Mouse (Mus musculus) lung, adult 2 months (tissue): ENCODE data around the gene Abl2. TPM values are rescaled to one million over a fixed set of nuclear protein-coding genes. Genes with fewer than 3 reads are reported as not detected.
A peak's percentile ranks its signal among the peaks of the same experiment; 100 is the strongest.

Source experiments
- DNase-seq: peaks from one replicate; pipeline ENCODE4 v3.0.0; 2022
- H3K4me1 ChIP-seq: fragments of 200-500 bp; 2 replicates; pipeline ENCODE4 v1.6.1; 2011; ENCODE audit warnings: low read length; ENCODE audit not compliant: control insufficient read depth, insufficient read depth
- H3K4me3 ChIP-seq: fragments of 200-500 bp; replicated peaks from 2 replicates; pipeline ENCODE3; 2011; ENCODE audit warnings: low read depth, mild to moderate bottlenecking, control low read depth, low read length; ENCODE audit errors: extremely low read depth
- CTCF ChIP-seq: fragments of 200-500 bp; IDR thresholded peaks from 2 replicates; pipeline ENCODE4 v1.5.1; 2011; ENCODE audit warnings: mild to moderate bottlenecking, low read length, control low read depth; ENCODE audit not compliant: insufficient read depth
- POLR2A ChIP-seq: fragments of 200-500 bp; IDR thresholded peaks from 2 replicates; pipeline ENCODE4 v1.6.1; 2011; ENCODE audit warnings: low read depth, mild to moderate bottlenecking, control low read depth, low read length, borderline replicate concordance; ENCODE audit errors: extremely low read depth
- WGBS: fragments of 180-500 bp; shearing (Covaris S2); methylation state at CpG from one replicate; pipeline ENCODE4 v1.1.7; 2018; 5-methylcytosine and 5-hydroxymethylcytosine counted together
- polyA plus RNA-seq: library from polyadenylated mRNA; depleted of rRNA; stranded (reverse); fragments of >200 nt; gene quantifications from 2 replicates; pipeline ENCODE4 v1.2.3, GENCODE M21; 2012

Gene Abl2
- polyA plus RNA-seq, 1 experiment: 9.8 TPM

DNA sequence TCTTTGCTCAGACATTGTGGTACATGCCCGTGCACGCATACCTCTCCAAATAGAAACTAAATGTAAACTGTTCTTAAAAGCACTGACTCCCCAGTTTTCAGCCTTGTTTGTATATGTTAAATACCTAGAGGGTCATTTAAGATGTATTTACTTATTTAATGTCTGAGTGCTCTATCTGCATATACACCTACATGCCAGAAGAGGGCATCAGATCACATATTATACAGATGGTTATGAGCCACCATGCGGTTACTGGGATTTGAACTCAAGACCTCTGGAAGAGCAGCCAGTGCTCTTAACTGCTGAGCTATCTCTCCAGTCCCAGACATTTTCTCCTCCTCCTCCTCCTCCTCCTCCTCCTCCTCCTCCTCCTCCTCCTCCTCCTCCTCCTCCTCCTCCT, 20.2 kb upstream of the Abl2 start:
- 62% methylated on average over 3 of the region's 3 CpGs for WGBS

DNA sequence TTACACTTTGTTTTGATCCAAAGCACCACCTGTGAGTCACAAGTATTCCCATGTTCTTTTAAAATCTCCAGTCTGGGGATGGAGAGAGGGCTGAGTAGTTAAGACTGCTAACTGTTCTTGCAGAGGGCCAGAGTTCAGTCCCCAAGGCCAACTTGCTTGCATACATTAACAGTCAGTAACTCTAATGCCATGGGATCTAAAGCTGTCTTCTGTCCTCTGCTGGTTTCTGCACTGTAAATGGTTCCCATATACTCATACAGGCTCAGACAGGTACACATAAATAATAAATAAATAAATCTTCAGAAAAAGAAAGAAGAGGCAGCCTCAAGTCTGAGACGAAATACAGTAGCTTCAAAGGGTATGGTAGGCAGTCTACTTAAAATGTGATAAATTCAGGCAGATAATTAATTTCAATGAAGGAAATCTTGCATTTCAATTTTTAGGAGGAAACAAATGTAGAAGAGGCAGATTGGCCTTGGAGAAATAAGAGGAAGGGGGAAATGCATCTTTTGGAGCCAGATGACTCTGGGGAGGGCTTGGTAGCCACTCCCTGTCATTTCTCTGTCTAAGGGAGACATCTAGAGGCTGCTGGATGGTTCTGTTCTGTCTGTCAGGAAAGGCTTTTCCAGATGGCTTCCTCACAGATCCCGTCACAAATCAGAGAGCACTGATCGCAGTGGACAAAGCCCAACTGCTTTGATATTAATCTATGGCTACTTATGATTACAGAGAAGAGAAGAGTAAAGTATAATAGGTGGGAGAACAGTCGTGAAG, 18.6 kb upstream of the Abl2 start:
- no peaks in the 10 kb centered on the region for H3K4me1 ChIP-seq
- H3K4me3 ChIP-seq: no peak overlapping the region
- WGBS: 47% methylated on average over 4 of the region's 4 CpGs
- DNase-seq: no peak
- TF ChIP-seq CTCF (0 out of 2 replicates have a peak, but pooled peaks have one; percentile 6), POLR2A (no peak)

More for the DNA sequence above, 20.2 kb upstream of the Abl2 start:
- Histone ChIP-seq H3K4me1 (no peaks in the 10 kb centered on the region), H3K4me3 (no peak overlapping the region)
- no peak for DNase-seq
- TF ChIP-seq POLR2A (no peak), CTCF (0 out of 2 replicates have a peak, but pooled peaks have one; percentile 2)

DNA sequence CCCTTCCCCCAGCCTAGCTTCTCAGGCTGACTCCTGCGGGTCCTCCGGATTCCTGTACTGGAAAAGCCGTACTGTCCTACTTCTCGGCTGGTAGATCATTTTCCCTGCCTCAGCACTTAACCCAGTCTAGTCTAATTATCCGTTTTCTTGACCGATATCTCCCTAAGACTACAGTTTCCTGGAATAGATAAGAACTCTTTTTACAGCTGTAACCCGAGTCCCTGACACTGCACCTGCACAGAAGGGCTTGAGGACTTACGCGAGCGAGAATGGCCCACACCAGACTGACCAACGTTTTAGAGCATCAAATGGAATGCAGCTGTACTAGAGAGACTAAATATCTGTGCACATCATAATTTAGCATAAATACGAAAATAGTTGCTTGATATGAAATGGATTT, 14.6 kb upstream of the Abl2 start:
- no peak for DNase-seq
- 40% methylated on average over 12 of the region's 12 CpGs for WGBS
- H3K4me3 ChIP-seq: no peak overlapping the region
- no peaks in the 10 kb centered on the region for H3K4me1 ChIP-seq
- TF ChIP-seq CTCF (no peak), POLR2A (no peak)

DNA sequence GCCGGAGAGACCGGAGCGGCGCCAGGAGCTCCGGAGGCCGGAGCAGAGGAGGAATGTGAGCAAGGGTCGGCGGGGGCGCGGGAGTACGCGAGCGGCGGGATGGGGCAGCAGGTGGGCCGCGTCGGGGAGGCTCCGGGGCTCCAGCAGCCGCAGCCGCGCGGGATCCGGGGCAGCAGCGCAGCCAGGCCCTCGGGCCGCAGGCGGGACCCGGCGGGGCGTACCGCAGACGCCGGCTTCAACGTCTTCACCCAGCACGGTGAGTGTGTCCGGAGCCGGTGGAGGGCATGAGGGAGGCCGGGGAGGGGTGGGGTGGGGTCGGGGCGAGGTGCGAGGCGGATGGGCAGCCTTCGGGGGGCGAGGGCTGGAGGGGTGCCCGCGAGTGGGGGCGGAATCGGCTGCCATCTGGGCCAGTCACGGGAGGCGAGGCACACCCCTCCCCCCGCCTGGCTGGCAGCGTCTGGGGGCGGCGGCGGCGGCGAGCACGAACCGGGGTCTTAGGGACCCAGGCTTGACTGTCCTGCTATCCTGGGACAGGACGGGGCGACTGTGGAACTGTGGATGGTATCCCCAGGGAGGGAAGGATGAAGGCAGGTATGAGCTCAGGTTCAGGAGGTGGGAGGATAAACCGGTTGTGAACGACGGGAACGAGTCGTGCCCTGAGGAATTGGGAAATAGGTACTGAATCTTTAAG, 509 bp downstream of the Abl2 start:
- under 1% methylated on average over 65 of the region's 66 CpGs for WGBS
- peak overlapping the region; percentile 89 for H3K4me3 ChIP-seq
- H3K4me1 ChIP-seq: no peaks in the 10 kb centered on the region; the same call in 1 of the 2 replicates
- TF ChIP-seq POLR2A: no peak
- TF ChIP-seq CTCF: no peak
- DNase-seq: peak; percentile 63

DNA sequence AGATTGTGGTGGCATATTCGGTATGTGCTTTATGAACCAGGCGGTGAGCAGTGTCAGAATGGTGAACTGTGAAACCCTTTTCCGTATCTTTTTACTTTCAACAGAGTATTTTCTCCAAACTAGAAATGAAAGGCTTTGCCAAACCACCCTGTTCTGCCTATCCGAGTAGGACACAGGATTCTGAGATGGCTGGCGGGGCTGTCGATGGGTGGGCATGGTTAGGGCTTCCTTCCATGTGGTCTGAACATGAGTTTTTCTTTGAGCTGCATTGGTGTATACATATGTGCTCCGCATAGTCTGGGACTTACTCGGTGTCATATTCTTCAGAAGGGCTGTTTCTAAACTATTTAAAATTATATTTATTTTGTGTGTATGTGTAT, 1.0 kb downstream of the Abl2 start:
- TF ChIP-seq POLR2A (no peak), CTCF (no peak)
- Histone ChIP-seq H3K4me1 (no peaks in the 10 kb centered on the region; the same call in 1 of the 2 replicates), H3K4me3 (peak overlapping the region; percentile 89)
- DNase-seq: no peak
- WGBS: 3% methylated on average over 8 of the region's 8 CpGs

DNA sequence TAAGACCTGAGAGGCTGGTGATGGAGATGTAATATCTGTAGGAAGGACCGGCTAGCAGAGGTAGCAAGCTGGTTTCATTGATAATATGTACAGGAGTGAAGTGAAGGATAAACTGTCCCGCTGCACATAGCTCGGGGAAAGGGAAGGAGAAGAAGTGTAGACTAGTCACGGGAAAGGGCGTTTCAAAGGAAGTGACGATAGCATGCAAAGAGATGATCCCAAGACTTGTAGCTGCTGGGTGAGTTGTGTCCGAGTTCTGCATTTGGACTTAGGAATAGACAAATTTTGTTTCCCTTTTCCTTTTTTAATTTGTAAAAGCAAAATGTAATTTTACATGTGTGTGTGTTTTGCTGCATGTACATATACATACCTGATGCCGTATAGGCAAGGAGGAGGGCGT, 1.9 kb downstream of the Abl2 start:
- no peak overlapping the region for H3K4me3 ChIP-seq
- no peak for DNase-seq
- WGBS: 68% methylated on average over 9 of the region's 9 CpGs
- TF ChIP-seq POLR2A (no peak), CTCF (no peak)
- H3K4me1 ChIP-seq: no peaks in the 10 kb centered on the region; the same call in 1 of the 2 replicates

DNA sequence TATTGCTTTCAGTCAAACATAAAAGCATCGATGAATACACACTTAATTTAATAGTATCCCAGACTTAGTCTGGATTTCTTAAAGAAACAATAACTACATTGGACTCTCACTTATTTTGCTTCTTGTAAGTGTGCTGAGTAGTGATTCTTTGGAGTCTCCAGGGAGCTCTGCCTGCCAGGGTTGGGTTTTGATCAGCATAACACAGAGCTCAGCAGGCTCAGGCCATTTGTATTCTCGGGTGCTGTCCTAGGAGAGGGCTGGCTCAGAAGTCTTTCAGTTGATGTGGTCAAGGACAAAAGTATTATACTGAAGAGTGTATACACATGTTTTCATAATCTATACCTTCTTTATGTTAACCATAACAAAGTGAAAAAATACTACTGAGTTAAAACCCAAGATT, 6.7 kb downstream of the Abl2 start:
- Histone ChIP-seq H3K4me3 (no peak overlapping the region), H3K4me1 (peaks cover 12% of the 10 kb centered on the region)
- WGBS: 70% methylated on average over 2 of the region's 2 CpGs
- no peak for DNase-seq
- no peak for TF ChIP-seq POLR2A
- TF ChIP-seq CTCF: no peak

DNA sequence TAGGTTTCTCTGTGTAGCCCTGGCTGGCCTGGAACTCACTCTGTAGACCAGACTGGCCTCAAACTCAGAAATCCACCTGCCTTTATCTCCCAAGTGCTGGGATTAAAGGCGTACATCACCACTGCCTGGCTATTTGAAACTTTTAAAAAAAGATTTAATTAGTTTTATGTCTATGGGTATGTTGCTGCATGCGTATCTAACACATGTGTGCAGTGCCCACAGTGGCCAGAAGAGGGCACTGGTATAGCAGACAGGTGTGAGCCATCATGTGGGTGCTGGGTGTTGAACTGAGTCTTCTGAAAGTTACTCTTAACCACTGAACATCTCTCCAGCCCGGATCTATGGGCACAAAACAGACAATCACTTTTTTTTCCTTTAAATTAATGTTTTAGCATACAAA, 7.5 kb downstream of the Abl2 start:
- peaks cover 12% of the 10 kb centered on the region for H3K4me1 ChIP-seq
- WGBS: 99% methylated on average over 3 of the region's 3 CpGs
- no peak for DNase-seq
- no peak overlapping the region for H3K4me3 ChIP-seq
- TF ChIP-seq POLR2A: no peak
- TF ChIP-seq CTCF: peak; percentile 34

DNA sequence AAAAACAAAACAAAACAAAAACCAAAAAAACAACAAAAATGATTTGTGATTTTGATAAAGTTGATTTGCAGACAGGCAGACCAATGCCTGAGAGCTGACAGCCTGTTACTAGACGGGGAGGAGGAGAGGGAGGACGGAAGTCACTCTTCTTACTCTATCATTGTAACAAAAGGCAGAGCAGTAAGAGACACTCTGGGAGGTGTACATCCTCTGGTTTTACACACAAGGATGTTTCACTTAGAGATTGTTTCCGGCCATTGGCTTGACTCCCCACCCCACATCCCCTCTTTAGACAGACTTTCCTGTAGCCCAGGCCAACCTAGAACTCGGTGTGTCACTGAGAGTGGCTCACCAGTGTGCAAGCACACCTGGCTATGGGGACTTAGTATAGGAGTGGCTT, 11.0 kb downstream of the Abl2 start:
- WGBS: 53% methylated on average over 4 of the region's 4 CpGs
- H3K4me1 ChIP-seq: peaks cover 12% of the 10 kb centered on the region
- no peak for DNase-seq
- no peak for TF ChIP-seq CTCF
- no peak for TF ChIP-seq POLR2A
- H3K4me3 ChIP-seq: no peak overlapping the region

DNA sequence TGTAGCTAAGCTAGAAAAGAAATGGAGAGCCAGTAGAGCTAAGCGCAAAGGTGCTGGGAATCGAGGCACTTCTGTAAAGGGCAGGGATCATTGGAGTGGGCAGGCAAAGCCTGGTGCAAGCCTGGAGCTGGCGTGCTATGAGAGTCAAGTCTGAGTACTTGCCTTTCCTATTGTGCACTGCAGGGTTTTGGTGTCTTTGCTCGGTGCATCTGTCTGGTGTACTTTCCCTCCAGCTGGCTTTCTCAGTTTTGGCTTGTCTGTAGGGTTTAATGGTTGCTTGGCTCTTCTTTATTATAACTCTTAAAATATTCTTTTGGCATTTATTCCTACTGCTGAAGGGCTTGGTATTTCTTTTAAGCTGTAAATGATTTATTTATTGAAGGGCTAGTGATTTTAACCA, 14.4 kb downstream of the Abl2 start:
- Histone ChIP-seq H3K4me3 (no peak overlapping the region), H3K4me1 (peaks cover 12% of the 10 kb centered on the region)
- 66% methylated on average over 4 of the region's 4 CpGs for WGBS
- no peak for DNase-seq
- no peak for TF ChIP-seq CTCF
- TF ChIP-seq POLR2A: no peak
